Mouse (Mus musculus): ENCODE results near the gene Fntb.

GRCm38 (mm10) chr12:76727955-76728354 lies 37.4 kb upstream of the Fntb start:
- TF ChIP-seq CTCF (IDR thresholded peaks at IDR 0.05; ENCODE audit: low read depth, low read length), result no peak
- TF ChIP-seq POLR2AphosphoS5 (IDR thresholded peaks at IDR 0.05; ENCODE audit: insufficient replicate concordance, low read depth, low read length), result no peak
- TF ChIP-seq TAL1 (conservative IDR thresholded peaks at IDR 0.05; ENCODE audit: low read depth, low read length), result no peak
